Mouse (Mus musculus): ENCODE measurements around the gene Cpt1c.
A peak's percentile ranks its signal among the peaks of the same experiment; 100 is the strongest.

Gene Cpt1c

GRCm38 (mm10) chr7:44999753-45000152 is 25.1 kb upstream of the Cpt1c start:
- DNase-seq (ENCODE audit: low spot score in 2 of 2) = no peak

GRCm38 (mm10) chr7:44998501-44998955 is 23.9 kb upstream of the Cpt1c start, which contains the start of gene Bcl2l12:
TSS of gene Bcl2l12 (minus strand) at chr7:44998712.
- no peak for DNase-seq (ENCODE audit: low spot score in 2 of 2)

- no peak for DNase-seq (ENCODE audit: low spot score in 2 of 2)
These were observed 23.3 kb upstream of the Cpt1c start for GRCm38 (mm10) chr7:44997940-44998428.

DNA sequence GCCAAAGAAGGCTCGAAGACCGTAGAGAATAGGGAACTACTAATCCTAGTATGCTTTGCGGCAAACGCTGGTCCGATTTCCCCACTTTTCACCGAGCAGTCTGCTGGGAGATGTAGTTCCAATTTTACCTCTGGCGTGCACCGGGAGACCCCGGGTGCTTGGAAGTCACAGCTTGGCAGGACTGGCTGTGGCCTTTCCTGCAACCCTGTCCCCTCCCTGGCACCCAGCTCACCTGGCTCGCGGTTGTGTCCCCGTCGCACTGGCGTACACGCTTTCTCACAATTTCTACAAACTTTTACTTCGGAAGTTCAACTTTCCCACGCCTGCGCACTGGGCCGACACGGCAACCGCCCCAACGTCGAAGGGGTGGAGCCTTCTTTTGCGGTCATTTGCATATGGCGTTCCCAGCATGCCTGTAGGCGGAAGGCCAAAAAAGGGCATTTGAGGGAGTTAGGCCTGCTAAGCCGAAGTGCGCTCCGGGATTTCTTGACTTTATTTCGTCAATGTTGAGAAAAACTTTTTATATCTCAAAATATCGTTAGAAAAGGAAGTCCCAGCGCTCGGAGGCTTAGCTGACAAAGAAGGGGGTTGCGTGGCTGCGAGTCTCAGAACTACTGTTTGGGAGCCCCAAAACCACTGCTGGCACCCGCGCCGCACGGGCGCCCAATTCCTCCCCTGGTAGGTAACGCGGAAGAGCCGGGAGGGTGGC is 22.7 kb upstream of the Cpt1c start, which contains the start of gene Irf3:
Gene Irf3 (plus strand): TSS at position 418 of the 709 bp plus-strand sequence.
- peak; percentile 96 to 97 for DNase-seq (ENCODE audit: low spot score in 2 of 2)

DNA sequence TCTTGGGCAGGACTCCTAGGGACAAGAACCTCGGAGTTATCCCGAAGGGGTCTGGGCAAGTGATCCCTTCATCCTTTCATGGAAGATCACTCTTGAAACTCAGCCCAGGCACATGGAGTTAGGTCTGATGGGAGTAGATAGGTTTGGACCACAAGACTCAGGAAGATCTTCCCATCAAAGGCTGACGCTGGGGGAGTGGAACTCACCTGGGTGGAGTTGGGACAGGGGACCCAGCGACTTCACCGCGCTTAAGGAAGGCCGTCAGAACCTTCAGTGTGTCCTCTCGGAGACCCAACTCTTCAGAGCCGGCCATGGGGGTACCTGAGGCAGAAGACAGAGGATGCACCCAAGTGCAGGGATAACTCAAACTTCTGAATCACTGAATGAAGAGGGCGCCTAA is 22.0 kb upstream of the Cpt1c start:
- DNase-seq (ENCODE audit: low spot score in 2 of 2) = no peak

DNA sequence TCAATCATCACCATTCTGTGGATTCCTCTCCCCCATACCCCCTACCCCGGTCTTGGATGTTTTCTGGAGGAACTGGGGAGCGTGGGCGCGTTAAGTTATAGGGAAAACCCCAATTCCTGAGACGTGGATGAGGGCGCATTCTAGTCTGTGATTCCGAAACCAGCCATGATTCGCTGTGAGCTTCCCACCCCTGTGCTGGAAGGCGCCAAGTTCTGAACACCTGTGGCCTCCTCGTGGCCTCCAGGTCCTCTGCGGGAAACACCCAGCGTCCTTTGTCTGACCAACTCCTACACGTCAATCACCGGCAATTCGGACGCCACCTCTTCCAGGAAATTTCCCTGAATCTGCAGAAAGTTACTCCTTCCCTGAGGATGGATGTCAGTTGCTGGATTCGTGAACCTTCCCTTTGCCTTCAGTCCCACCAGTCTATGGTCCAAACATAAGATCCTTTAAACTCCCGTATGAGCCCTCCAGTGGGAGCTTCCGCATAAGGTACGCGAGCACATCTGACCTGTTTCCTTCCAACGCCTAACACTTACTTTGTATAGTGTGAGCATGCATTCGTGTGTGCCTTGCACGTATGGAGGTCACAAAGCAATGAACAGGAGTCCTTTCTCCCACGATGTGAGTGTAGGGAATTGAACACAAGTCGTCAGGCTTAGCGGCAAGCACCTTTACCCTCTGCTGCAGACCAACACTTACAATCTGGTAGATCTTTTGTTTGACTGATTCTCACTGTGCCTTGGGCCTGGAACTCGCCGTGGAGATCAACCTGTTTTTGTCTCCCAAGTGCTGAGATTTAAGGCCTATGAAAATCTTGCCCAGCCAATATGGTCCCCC is 12.4 kb upstream of the Cpt1c start:
- no peak for DNase-seq (ENCODE audit: low spot score in 2 of 2)

- peak; percentile 98 to 99 for DNase-seq (ENCODE audit: low spot score in 2 of 2)
These were observed 11.7 kb upstream of the Cpt1c start, which contains the start of gene Prmt1 for GRCm38 (mm10) chr7:44986192-44986878. TSS of gene Prmt1 (minus strand) at chr7:44986568.

DNA sequence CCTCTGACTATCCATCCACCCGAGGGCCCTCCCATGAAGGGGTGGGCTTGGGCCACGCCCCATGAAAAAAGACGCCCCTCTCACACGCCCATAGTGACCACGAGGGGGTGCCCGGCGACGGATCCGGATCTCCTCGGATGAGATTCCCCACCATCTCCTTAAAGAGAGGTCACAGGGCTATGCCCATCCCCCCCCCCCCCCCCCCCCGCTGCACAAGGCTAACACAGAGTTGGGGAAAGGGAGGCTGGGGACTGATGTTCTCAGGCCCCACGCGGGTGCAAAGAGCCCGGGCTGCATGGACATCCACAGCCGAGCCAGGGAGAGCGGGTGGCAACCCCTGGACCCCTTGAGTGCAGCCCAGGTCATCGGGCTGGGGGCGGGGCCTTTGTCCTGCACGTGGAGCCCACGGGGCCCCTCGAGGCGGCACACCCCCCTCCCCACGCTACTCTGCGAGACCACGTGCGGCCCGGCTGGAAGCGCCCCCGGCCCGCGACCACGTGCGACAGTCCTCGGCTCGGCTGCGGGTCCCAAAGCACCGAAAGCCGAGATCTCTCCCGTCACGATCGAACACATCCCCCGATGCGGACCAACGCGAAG is 11.0 kb upstream of the Cpt1c start:
- peak; percentile 44 to 46 for DNase-seq (ENCODE audit: low spot score in 2 of 2)

DNA sequence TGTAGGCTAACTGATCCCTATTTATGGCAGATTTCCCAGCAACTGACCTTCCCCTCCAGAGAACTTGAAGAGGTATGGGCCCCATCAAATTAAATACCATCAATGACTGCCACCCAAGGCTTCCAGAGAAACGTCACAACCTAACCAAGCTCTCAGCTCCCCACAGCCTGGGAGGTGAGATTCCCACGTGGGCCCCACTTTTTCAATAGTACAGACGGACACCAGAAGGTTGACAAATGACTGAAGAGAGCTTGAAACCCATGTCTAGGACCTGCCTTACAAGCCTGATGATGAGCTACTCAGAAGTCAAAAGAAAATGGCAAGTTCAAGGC is 10.1 kb upstream of the Cpt1c start:
- no peak for DNase-seq (ENCODE audit: low spot score in 2 of 2)

- DNase-seq (ENCODE audit: low spot score in 2 of 2) = no peak
These were observed 9.5 kb upstream of the Cpt1c start for GRCm38 (mm10) chr7:44983944-44984832.

GRCm38 (mm10) chr7:44983085-44983484 is 8.4 kb upstream of the Cpt1c start:
- DNase-seq (ENCODE audit: low spot score in 2 of 2) = peak; percentile 83 to 89

GRCm38 (mm10) chr7:44981539-44981938 is 6.9 kb upstream of the Cpt1c start:
- no peak for DNase-seq (ENCODE audit: low spot score in 2 of 2)

DNA sequence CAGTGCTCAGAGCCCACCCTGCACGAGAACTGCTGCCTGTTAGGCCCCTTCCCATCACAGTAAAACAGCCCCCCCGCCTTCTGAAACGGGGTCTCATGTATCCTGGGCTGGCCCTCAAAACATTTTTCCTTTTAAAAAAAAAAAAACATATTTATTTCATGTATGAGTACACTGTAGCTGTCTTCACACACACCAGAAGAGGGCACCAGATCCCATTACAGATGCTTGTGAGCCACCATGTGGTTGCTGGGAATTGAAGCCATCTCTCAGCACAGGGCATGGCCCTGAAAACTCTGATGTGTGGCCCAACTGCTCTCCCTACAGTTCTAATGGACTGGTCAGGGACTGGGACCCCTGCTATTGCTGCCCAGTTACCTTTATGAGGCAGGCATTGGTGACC is 3.6 kb upstream of the Cpt1c start:
- DNase-seq (ENCODE audit: low spot score in 2 of 2) = no peak

- no peak for DNase-seq (ENCODE audit: low spot score in 2 of 2)
These were observed 417 bp upstream of the Cpt1c start for GRCm38 (mm10) chr7:44975117-44975419.

DNA sequence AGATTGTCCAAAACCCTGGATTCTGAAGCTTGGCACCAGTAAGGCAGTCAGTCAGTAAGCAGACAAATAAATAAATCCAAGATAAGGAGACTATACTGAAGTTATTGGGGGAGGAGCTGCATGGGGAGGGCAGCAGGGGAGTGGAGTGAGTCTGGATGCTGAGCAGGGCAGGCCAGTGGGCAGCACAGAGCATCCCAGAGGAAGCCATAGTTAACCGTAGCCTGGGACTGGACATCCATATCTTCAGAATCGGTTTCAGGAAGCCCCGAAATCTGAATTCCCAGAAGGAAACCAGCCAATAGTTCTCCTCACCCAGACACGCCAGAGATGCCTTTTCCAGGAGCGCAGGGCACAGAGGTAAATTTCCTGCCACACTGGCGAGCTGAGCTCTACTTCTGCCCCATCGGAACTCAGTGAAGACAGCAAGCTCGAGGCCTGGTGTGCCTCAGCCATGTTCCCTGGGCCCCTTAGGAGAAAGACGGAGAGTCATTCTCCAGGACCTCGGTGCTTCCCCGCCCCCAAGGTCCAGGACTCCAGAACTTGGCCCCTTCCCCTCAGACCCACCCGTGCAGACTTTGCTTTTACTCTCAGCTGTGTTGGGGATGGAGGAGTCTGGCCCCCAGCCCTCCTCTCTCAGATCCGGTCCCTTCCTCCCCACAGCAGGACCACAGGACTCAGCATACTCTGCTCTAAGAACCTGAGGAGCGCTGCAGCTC is 1.1 kb downstream of the Cpt1c start:
- no peak for DNase-seq (ENCODE audit: low spot score in 2 of 2)

GRCm38 (mm10) chr7:44971142-44971541 is 3.5 kb downstream of the Cpt1c start:
- DNase-seq (ENCODE audit: low spot score in 2 of 2) = no peak

DNA sequence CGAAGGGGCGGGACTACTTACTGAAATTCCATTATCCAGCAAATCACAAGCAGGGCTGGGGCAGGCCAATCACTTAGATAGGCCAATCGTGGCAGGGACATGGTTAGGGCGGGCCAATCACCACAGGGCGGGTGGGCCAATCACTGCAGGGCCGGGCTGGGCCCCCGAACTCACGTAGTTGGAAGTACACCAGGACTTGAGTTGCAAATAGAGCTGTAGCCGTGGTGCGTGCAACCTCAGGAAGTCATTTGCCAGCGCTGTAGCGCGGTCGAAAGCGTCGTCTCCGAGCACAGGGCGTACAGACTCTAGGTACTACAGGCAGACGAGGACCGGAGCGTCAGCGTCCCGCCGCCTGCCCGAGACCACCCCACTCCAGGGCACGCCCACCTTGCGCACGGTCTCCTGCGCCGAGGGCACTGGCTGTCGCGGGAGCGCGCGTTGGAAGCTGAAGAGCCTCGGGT is 4.4 kb downstream of the Cpt1c start:
- DNase-seq (ENCODE audit: low spot score in 2 of 2) = peak; percentile 80 to 82

DNA sequence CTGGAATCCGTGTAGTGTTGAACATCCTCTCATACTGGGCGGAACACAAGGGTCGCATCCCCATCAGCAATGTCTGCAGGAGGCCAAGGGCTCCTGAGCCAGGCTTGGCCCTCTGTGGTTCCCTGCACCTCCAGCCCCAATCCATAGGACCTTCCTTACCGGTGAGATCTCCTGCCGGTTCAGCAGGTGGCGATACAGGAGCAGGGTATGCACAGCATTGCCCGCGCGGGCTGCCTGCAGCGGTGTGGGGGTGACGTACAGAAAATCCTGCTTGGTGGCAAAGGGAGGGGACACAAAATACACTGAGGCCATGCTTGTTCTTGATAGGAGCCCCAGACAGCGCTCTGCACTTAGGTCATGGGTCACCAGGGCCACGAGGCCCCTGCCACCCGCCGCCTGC is 8.0 kb downstream of the Cpt1c start:
- DNase-seq (ENCODE audit: low spot score in 2 of 2) = no peak

GRCm38 (mm10) chr7:44965975-44966374 is 8.7 kb downstream of the Cpt1c start:
- no peak for DNase-seq (ENCODE audit: low spot score in 2 of 2)

GRCm38 (mm10) chr7:44964990-44965389 is 9.7 kb downstream of the Cpt1c start:
- DNase-seq (ENCODE audit: low spot score in 2 of 2) = no peak

Measured in frontal cortex, postnatal 36 days (tissue).